Mouse (Mus musculus) embryonic facial prominence, embryonic 15.5 days (tissue): ENCODE results near the gene Snd1. TPM values are rescaled to one million over a fixed set of nuclear protein-coding genes. Genes with fewer than 3 reads are reported as not detected.

Experiments
- ATAC-seq: fragments of 200-750 bp; cut with Nextera tagmentation; 2 replicates; pipeline ENCODE4 v1.8.0; 2017; ENCODE audit warnings: low read depth, moderate TSS enrichment; ENCODE audit not compliant: insufficient number of reproducible peaks, low FRiP score, low TSS enrichment
- H3K27ac ChIP-seq: fragments of 300-500 bp; sonication (generic); replicated peaks from 2 replicates; pipeline ENCODE4 v1.5.1; 2015; ENCODE audit warnings: mild to moderate bottlenecking, inconsistent platforms
- H3K27me3 ChIP-seq: fragments of 300-500 bp; sonication (generic); 2 replicates; pipeline ENCODE4 v1.6.1; 2015; ENCODE audit warnings: inconsistent platforms
- H3K36me3 ChIP-seq: fragments of 300-500 bp; sonication (generic); 2 replicates; pipeline ENCODE4 v1.6.1; 2015; ENCODE audit warnings: mild to moderate bottlenecking, inconsistent platforms
- H3K4me1 ChIP-seq: fragments of 300-500 bp; sonication (generic); 2 replicates; pipeline ENCODE4 v1.6.1; 2015; ENCODE audit warnings: inconsistent platforms
- H3K4me2 ChIP-seq: fragments of 300-500 bp; sonication (generic); replicated peaks from 2 replicates; pipeline ENCODE4 v1.6.1; 2015; ENCODE audit warnings: mild to moderate bottlenecking, inconsistent platforms
- H3K4me3 ChIP-seq: fragments of 300-500 bp; sonication (generic); replicated peaks from 2 replicates; pipeline ENCODE4 v1.5.1; 2015; ENCODE audit warnings: mild to moderate bottlenecking, inconsistent platforms
- H3K9ac ChIP-seq: fragments of 300-500 bp; sonication (generic); 2 replicates; pipeline ENCODE4 v1.6.1; 2015; ENCODE audit warnings: inconsistent platforms
- H3K9me3 ChIP-seq: fragments of 300-500 bp; sonication (generic); replicated peaks from 2 replicates; pipeline ENCODE4 v1.6.1; 2016; ENCODE audit warnings: inconsistent platforms
- WGBS: fragments of 180-500 bp; shearing (Covaris S2); methylation state at CpG from one replicate; pipeline ENCODE4 v1.1.7; 2015; 5-methylcytosine and 5-hydroxymethylcytosine counted together
- polyA plus RNA-seq: library from polyadenylated mRNA; unstranded; fragments of >200 nt; fragmentation: Nextera tagmentation; extraction: Ambion mirVana; gene quantifications from 2 replicates; pipeline ENCODE4 v1.2.1, GENCODE M21; 2015

The Snd1 gene
- polyA plus RNA-seq, 1 experiment from 2014 or later: 112 TPM

GRCm38 (mm10) chr6:28859094-28859493, 384.2 kb downstream of the Snd1 start:
- Histone ChIP-seq H3K9ac (no peak overlapping the region), H3K27ac (no peak overlapping the region), H3K4me3 (no peak overlapping the region), H3K4me1 (peaks cover 45% of the 10 kb centered on the region), H3K9me3 (no peaks in the 10 kb centered on the region), H3K4me2 (no peak overlapping the region), H3K27me3 (no peaks in the 10 kb centered on the region), H3K36me3 (no peaks in the 10 kb centered on the region)
- ATAC-seq: no peak
- WGBS: 92% methylated on average over 2 of the region's 2 CpGs

GRCm38 (mm10) chr6:28860450-28860849, 385.5 kb downstream of the Snd1 start:
- no peak for ATAC-seq
- H3K36me3 ChIP-seq: no peaks in the 10 kb centered on the region
- H3K4me1 ChIP-seq: peaks cover 44% of the 10 kb centered on the region
- no peak overlapping the region for H3K9ac ChIP-seq
- no peak overlapping the region for H3K4me3 ChIP-seq
- WGBS: 33% methylated on average over 2 of the region's 2 CpGs
- H3K9me3 ChIP-seq: no peaks in the 10 kb centered on the region
- H3K27me3 ChIP-seq: no peaks in the 10 kb centered on the region
- no peak overlapping the region for H3K27ac ChIP-seq
- H3K4me2 ChIP-seq: no peak overlapping the region

- no peaks in the 10 kb centered on the region for H3K27me3 ChIP-seq
- H3K4me3 ChIP-seq: no peak overlapping the region
- no peak overlapping the region for H3K4me2 ChIP-seq
- no peaks in the 10 kb centered on the region for H3K9me3 ChIP-seq
- H3K27ac ChIP-seq: no peak overlapping the region
- 22% methylated on average over 2 of the region's 2 CpGs for WGBS
- H3K9ac ChIP-seq: no peak overlapping the region
- H3K4me1 ChIP-seq: peaks cover 42% of the 10 kb centered on the region
- no peaks in the 10 kb centered on the region for H3K36me3 ChIP-seq
- ATAC-seq: no peak
Measured at GRCm38 (mm10) chr6:28860922-28861321, 386.0 kb downstream of the Snd1 start.

GRCm38 (mm10) chr6:28862304-28862703, 387.4 kb downstream of the Snd1 start:
- no peak overlapping the region for H3K4me3 ChIP-seq
- no peak overlapping the region for H3K4me2 ChIP-seq
- H3K27ac ChIP-seq: no peak overlapping the region
- peaks cover 42% of the 10 kb centered on the region for H3K4me1 ChIP-seq
- WGBS: 55% methylated on average over 8 of the region's 8 CpGs
- ATAC-seq: no peak
- H3K36me3 ChIP-seq: no peaks in the 10 kb centered on the region
- H3K27me3 ChIP-seq: no peaks in the 10 kb centered on the region
- no peaks in the 10 kb centered on the region for H3K9me3 ChIP-seq
- H3K9ac ChIP-seq: no peak overlapping the region

GRCm38 (mm10) chr6:28864684-28865083, 389.7 kb downstream of the Snd1 start:
- H3K27ac ChIP-seq: peak overlapping the region; percentile 52
- no peak overlapping the region for H3K4me2 ChIP-seq
- no peaks in the 10 kb centered on the region for H3K9me3 ChIP-seq
- H3K4me3 ChIP-seq: no peak overlapping the region
- ATAC-seq: peak; percentile 46
- no peaks in the 10 kb centered on the region for H3K36me3 ChIP-seq
- no peak overlapping the region for H3K9ac ChIP-seq
- 15% methylated on average over 5 of the region's 5 CpGs for WGBS
- H3K4me1 ChIP-seq: peaks cover 46% of the 10 kb centered on the region
- no peaks in the 10 kb centered on the region for H3K27me3 ChIP-seq

- Histone ChIP-seq H3K4me1 (peaks cover 42% of the 10 kb centered on the region), H3K27ac (peak overlapping the region; percentile 52; the same call in 1 of the 2 replicates), H3K36me3 (no peaks in the 10 kb centered on the region), H3K9me3 (no peaks in the 10 kb centered on the region), H3K4me2 (no peak overlapping the region), H3K9ac (no peak overlapping the region), H3K4me3 (no peak overlapping the region), H3K27me3 (no peaks in the 10 kb centered on the region)
- 69% methylated on average over 10 of the region's 10 CpGs for WGBS
- no peak for ATAC-seq
Measured at GRCm38 (mm10) chr6:28865112-28865511, 390.2 kb downstream of the Snd1 start.

- H3K4me3 ChIP-seq: no peak overlapping the region
- H3K36me3 ChIP-seq: no peaks in the 10 kb centered on the region
- H3K27me3 ChIP-seq: no peaks in the 10 kb centered on the region
- H3K9me3 ChIP-seq: no peaks in the 10 kb centered on the region
- 98% methylated on average over 3 of the region's 3 CpGs for WGBS
- H3K4me1 ChIP-seq: peaks cover 32% of the 10 kb centered on the region
- H3K9ac ChIP-seq: no peak overlapping the region
- ATAC-seq: no peak
- H3K27ac ChIP-seq: no peak overlapping the region
- no peak overlapping the region for H3K4me2 ChIP-seq
Measured at GRCm38 (mm10) chr6:28866206-28866605, 391.3 kb downstream of the Snd1 start.

GRCm38 (mm10) chr6:28867516-28868251, 392.7 kb downstream of the Snd1 start:
- H3K4me2 ChIP-seq: no peak overlapping the region
- no peak overlapping the region for H3K4me3 ChIP-seq
- H3K4me1 ChIP-seq: peaks cover 34% of the 10 kb centered on the region
- no peak overlapping the region for H3K9ac ChIP-seq
- WGBS: 42% methylated on average over 2 of the region's 2 CpGs
- ATAC-seq: no peak
- no peaks in the 10 kb centered on the region for H3K9me3 ChIP-seq
- H3K27ac ChIP-seq: peak overlapping the region; percentile 11; the same call in 1 of the 2 replicates
- H3K36me3 ChIP-seq: no peaks in the 10 kb centered on the region
- H3K27me3 ChIP-seq: no peaks in the 10 kb centered on the region

GRCm38 (mm10) chr6:28871725-28872420, 396.9 kb downstream of the Snd1 start:
- no peaks in the 10 kb centered on the region for H3K9me3 ChIP-seq
- WGBS: 78% methylated on average over 5 of the region's 5 CpGs
- no peak overlapping the region for H3K27ac ChIP-seq
- no peak for ATAC-seq
- H3K27me3 ChIP-seq: no peaks in the 10 kb centered on the region
- peaks cover 22% of the 10 kb centered on the region for H3K4me1 ChIP-seq
- H3K9ac ChIP-seq: no peak overlapping the region
- peaks cover 11% of the 10 kb centered on the region; the same call in 1 of the 2 replicates for H3K36me3 ChIP-seq
- H3K4me3 ChIP-seq: no peak overlapping the region
- H3K4me2 ChIP-seq: no peak overlapping the region

- no peak for ATAC-seq
- no peaks in the 10 kb centered on the region for H3K27me3 ChIP-seq
- no peak overlapping the region for H3K4me3 ChIP-seq
- no peaks in the 10 kb centered on the region for H3K9me3 ChIP-seq
- peaks cover 11% of the 10 kb centered on the region; the same call in 1 of the 2 replicates for H3K36me3 ChIP-seq
- H3K27ac ChIP-seq: no peak overlapping the region
- H3K4me1 ChIP-seq: peaks cover 20% of the 10 kb centered on the region
- H3K4me2 ChIP-seq: no peak overlapping the region
- WGBS: 70% methylated on average over 3 of the region's 3 CpGs
- no peak overlapping the region for H3K9ac ChIP-seq
Measured at GRCm38 (mm10) chr6:28872421-28872795, 397.5 kb downstream of the Snd1 start.

- H3K4me1 ChIP-seq: peaks cover 20% of the 10 kb centered on the region
- no peak overlapping the region for H3K9ac ChIP-seq
- WGBS: 74% methylated on average over 11 of the region's 11 CpGs
- H3K36me3 ChIP-seq: peaks cover 11% of the 10 kb centered on the region; the same call in 1 of the 2 replicates
- no peaks in the 10 kb centered on the region for H3K9me3 ChIP-seq
- H3K27me3 ChIP-seq: no peaks in the 10 kb centered on the region
- ATAC-seq: no peak
- H3K27ac ChIP-seq: no peak overlapping the region
- H3K4me3 ChIP-seq: no peak overlapping the region
- H3K4me2 ChIP-seq: no peak overlapping the region
Measured at GRCm38 (mm10) chr6:28874053-28874452, 399.1 kb downstream of the Snd1 start.
